Mouse (Mus musculus) midbrain, embryonic 14.5 days (tissue): ENCODE data around the gene Dock2. TPM values are rescaled to one million over a fixed set of nuclear protein-coding genes. Genes with fewer than 3 reads are reported as not detected.

ENCODE experiments used
- ATAC-seq: fragments of 200-750 bp; cut with Nextera tagmentation; 2 replicates; pipeline ENCODE4 v1.8.0; 2017; ENCODE audit warnings: moderate number of reproducible peaks, moderate library complexity; ENCODE audit not compliant: low FRiP score, low TSS enrichment
- DNase-seq: peaks from one replicate; pipeline ENCODE4 v3.0.0-alpha.2; 2015
- H3K27ac ChIP-seq: fragments of 300-500 bp; sonication (generic); replicated peaks from 2 replicates; pipeline ENCODE4 v1.5.1; 2014; ENCODE audit warnings: mild to moderate bottlenecking, low read depth, low read length, moderate library complexity
- H3K27me3 ChIP-seq: fragments of 300-500 bp; sonication (generic); 2 replicates; pipeline ENCODE4 v1.6.1; 2014; ENCODE audit warnings: low read length, control low read depth, mixed read lengths; ENCODE audit not compliant: control insufficient read depth, insufficient read depth
- H3K36me3 ChIP-seq: fragments of 300-500 bp; sonication (generic); 2 replicates; pipeline ENCODE4 v1.6.1; 2014; ENCODE audit warnings: low read length, control low read depth; ENCODE audit not compliant: control insufficient read depth, insufficient read depth
- H3K4me1 ChIP-seq: fragments of 300-500 bp; sonication (generic); 2 replicates; pipeline ENCODE4 v1.6.1; 2014; ENCODE audit warnings: mild to moderate bottlenecking, antibody characterized with exemption, low read length, control low read depth; ENCODE audit not compliant: control insufficient read depth, insufficient read depth
- H3K4me2 ChIP-seq: fragments of 300-500 bp; sonication (generic); 2 replicates; pipeline ENCODE4 v1.6.1; 2014; ENCODE audit warnings: mild to moderate bottlenecking, low read length, moderate library complexity
- H3K4me3 ChIP-seq: fragments of 300-500 bp; sonication (generic); replicated peaks from 2 replicates; pipeline ENCODE4 v1.5.1; 2014; ENCODE audit warnings: low read depth, low read length
- H3K9ac ChIP-seq: fragments of 300-500 bp; sonication (generic); replicated peaks from 2 replicates; pipeline ENCODE4 v1.6.1; 2014; ENCODE audit warnings: mild to moderate bottlenecking, low read length, moderate library complexity
- H3K9me3 ChIP-seq: fragments of 300-500 bp; sonication (generic); 2 replicates; pipeline ENCODE4 v1.6.1; 2016; ENCODE audit warnings: low read length, control low read depth, mixed read lengths; ENCODE audit not compliant: control insufficient read depth
- WGBS: fragments of 180-500 bp; shearing (Covaris S2); extraction: QIAGEN DNeasy Blood & Tissue Kit; methylation state at CpG from one replicate; pipeline ENCODE4 v1.1.7; 2014; 5-methylcytosine and 5-hydroxymethylcytosine counted together
- polyA plus RNA-seq: library from polyadenylated mRNA; unstranded; fragments of >200 nt; fragmentation: Nextera tagmentation; extraction: Ambion mirVana; gene quantifications from 2 replicates; pipeline ENCODE4 v1.2.1, GENCODE M21; 2014

Dock2 gene
- polyA plus RNA-seq, 1 experiment from 2014 or later: 0.51 TPM

- DNase-seq: no peak
- Histone ChIP-seq H3K9me3 (no peaks in the 10 kb centered on the region), H3K4me1 (no peaks in the 10 kb centered on the region), H3K4me3 (no peak overlapping the region), H3K36me3 (no peaks in the 10 kb centered on the region), H3K27ac (no peak overlapping the region), H3K9ac (no peak overlapping the region), H3K27me3 (no peaks in the 10 kb centered on the region), H3K4me2 (no peak overlapping the region)
- no peak for ATAC-seq
- WGBS: 89% methylated on average over 4 of the region's 4 CpGs
These were observed 411.5 kb downstream of the Dock2 start for GRCm38 (mm10) chr11:34372224-34372623.

- 30% methylated on average over 2 of the region's 2 CpGs for WGBS
- Histone ChIP-seq H3K4me2 (no peak overlapping the region), H3K36me3 (no peaks in the 10 kb centered on the region), H3K27ac (no peak overlapping the region), H3K4me3 (no peak overlapping the region), H3K27me3 (no peaks in the 10 kb centered on the region), H3K4me1 (peaks cover 15% of the 10 kb centered on the region), H3K9me3 (no peaks in the 10 kb centered on the region), H3K9ac (no peak overlapping the region; the same call in 1 of the 2 replicates)
- DNase-seq: peak; percentile 75
- ATAC-seq: no peak
These were observed 427.6 kb downstream of the Dock2 start for GRCm38 (mm10) chr11:34356109-34356508.

DNA sequence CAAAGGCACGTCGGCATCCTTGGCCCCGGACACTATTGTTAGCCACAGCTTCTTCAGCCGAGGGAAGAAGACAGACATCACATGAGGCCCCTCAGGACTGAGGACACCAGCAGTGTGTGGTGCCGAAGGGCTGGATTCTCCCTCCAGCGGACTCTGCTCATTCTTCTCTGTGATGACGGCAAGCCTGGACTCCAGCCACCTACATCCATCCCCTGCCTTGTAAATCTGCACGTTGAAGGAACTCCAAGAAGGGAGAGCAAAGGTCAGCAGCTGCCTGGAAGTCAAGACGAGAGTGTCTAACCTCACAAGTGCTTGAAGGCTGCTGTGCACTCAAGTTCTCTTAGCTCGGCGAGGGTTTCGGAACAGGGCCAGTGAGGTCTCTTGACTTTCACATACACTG, 428.3 kb downstream of the Dock2 start:
- Histone ChIP-seq H3K27me3 (no peaks in the 10 kb centered on the region), H3K4me2 (no peak overlapping the region), H3K9me3 (no peaks in the 10 kb centered on the region), H3K4me3 (no peak overlapping the region), H3K36me3 (no peaks in the 10 kb centered on the region), H3K9ac (no peak overlapping the region), H3K4me1 (peaks cover 15% of the 10 kb centered on the region), H3K27ac (no peak overlapping the region)
- ATAC-seq (no peak), DNase-seq (no peak)
- 67% methylated on average over 12 of the region's 12 CpGs for WGBS

DNA sequence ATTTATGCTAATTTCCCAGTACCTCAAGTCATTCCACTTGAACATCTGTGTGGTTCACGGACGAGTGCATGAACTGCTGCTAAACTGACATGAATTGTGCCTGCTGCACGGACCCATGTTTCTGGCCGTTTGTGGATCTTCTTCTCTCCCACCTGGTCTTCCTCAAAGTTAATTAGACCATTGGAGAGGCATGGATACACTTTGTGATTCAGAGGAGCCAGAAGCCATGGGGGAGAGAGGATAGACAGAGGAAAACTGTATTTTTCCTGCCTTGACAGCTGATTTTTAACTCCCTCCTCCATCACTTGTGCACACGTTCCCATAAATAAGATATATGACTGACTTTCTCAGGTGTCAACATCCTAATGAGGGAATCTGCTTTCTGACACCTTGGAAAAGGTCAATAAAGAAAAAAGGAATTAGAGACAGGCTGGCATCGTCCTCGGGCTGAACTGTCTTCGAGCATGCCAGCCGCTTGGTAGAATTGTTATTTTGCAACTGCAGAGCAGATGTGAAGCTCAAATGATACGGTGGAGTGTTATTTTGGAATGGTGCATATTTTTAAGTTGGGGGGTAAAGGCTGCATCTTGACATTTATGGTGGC, 434.1 kb downstream of the Dock2 start:
- Histone ChIP-seq H3K4me3 (no peak overlapping the region), H3K27me3 (no peaks in the 10 kb centered on the region), H3K36me3 (no peaks in the 10 kb centered on the region), H3K9me3 (no peaks in the 10 kb centered on the region), H3K27ac (0 out of 2 replicates have a peak overlapping the region, but pooled peaks have one; percentile 13), H3K4me2 (no peak overlapping the region), H3K4me1 (peaks cover 10% of the 10 kb centered on the region), H3K9ac (no peak overlapping the region)
- ATAC-seq (no peak), DNase-seq (no peak)
- 79% methylated on average over 10 of the region's 10 CpGs for WGBS

DNA sequence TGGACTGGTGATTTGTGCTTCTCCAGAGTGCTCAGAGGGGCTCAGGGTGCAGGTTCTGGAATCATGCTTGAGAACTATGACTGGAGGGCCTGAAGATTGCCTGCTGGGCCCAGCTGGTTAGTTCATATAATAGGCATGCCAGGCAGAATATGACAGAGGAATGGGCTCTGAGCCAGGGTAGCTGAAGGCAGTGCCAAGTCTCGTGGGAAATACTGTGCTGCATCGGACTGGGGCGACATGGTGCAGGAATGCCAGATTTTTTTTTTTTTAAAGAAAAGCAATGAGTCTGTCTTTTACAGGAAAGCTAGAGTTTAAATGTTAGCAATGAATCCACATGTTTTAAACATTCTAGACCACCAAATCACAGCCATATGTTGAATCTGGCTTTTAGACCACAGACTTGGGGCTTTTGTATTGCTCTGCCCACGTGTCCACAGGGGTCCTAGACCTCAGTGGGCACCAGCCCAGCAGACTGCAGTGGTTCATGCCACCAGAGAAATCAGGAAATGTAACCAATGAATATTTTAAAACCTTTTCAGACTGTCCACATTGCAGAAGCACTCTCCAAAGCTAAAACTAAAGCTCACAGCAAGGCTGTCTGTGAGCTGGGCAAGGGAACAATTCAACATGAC, 435.3 kb downstream of the Dock2 start:
- peak; percentile 67; the same call in 1 of the 2 replicates for ATAC-seq
- WGBS: 46% methylated on average over 4 of the region's 4 CpGs
- DNase-seq: peak; percentile 80
- Histone ChIP-seq H3K36me3 (no peaks in the 10 kb centered on the region), H3K9ac (no peak overlapping the region), H3K4me1 (peaks cover 20% of the 10 kb centered on the region), H3K27me3 (no peaks in the 10 kb centered on the region), H3K4me3 (no peak overlapping the region), H3K4me2 (no peak overlapping the region), H3K9me3 (no peaks in the 10 kb centered on the region), H3K27ac (0 out of 2 replicates have a peak overlapping the region, but pooled peaks have one; percentile 2)

DNA sequence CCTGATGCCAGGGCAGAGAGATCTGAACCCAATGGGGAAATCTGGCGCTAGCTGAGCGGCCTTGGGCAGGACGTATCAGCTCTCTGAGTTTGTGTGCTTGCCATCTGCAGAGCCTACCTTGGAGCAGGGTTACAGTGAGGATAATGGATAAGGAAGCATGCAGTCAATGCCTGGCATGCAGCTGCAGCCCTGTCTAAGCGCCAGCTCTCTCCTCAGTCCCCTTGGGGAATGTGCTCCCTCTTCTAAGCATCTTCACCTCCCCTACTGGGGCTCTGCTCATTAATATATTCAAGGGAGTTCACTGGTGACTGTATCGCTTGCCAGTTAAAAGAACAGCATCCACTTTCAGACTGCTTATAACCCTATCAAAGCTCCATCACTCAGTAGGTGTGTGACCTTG, 439.4 kb downstream of the Dock2 start:
- Histone ChIP-seq H3K9me3 (no peaks in the 10 kb centered on the region), H3K36me3 (no peaks in the 10 kb centered on the region), H3K4me2 (no peak overlapping the region), H3K27me3 (no peaks in the 10 kb centered on the region), H3K9ac (no peak overlapping the region), H3K27ac (peak overlapping the region; percentile 9; the same call in 1 of the 2 replicates), H3K4me1 (peaks cover 15% of the 10 kb centered on the region), H3K4me3 (no peak overlapping the region)
- 44% methylated on average over 5 of the region's 5 CpGs for WGBS
- peak; percentile 67 for DNase-seq
- peak; percentile 59; the same call in 1 of the 2 replicates for ATAC-seq

DNA sequence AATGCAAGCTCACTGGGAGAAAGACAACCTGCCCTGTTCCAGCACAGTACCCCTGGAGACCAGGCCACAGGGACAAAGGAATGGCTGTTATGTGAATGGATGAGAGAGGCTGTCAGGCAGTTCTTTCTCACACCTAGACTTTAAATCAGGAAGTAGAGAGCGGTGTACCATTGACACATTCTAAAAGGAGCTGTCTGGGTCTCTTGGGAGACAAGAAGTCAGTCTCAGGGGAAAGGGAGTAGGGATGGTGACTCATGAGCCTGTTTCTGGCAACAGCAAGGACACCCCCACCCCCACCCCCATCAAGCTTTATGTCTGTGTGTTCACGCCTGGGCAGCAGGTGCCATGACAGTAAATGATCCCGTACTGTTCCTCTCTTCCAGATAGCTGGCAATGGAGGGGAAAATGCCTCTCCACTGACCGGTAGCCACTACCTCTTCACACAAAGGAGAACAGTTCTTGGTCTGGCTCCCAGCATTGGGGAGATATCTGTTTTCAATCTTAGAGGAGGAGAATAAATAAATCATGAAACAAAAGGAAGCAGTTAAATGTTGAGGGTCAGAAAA, 439.9 kb downstream of the Dock2 start:
- Histone ChIP-seq H3K4me2 (no peak overlapping the region), H3K9me3 (no peaks in the 10 kb centered on the region), H3K4me3 (no peak overlapping the region), H3K4me1 (peaks cover 12% of the 10 kb centered on the region), H3K27ac (peak overlapping the region; percentile 9; the same call in 1 of the 2 replicates), H3K36me3 (no peaks in the 10 kb centered on the region), H3K9ac (no peak overlapping the region), H3K27me3 (no peaks in the 10 kb centered on the region)
- DNase-seq: no peak
- no peak for ATAC-seq
- 67% methylated on average over 4 of the region's 4 CpGs for WGBS

DNA sequence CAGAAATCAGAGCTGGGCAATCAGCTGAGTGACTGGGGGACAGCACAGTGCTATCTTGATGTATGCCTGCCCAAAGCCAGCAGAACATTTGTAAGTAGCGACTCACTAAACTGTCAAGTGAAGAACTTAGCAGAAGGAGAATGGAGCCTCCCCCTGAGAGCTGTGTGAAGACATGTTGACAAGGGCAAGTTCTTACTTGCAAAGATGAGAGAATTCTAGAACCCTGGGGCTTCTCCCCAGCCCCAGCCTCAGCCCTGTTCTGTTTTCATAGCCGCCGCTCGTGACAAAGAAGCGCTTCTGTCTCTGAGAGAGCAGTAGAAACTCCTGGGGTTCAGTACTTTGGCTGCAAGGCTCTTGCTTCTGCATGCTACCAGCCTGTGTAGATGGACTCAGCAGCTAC, 444.0 kb downstream of the Dock2 start:
- no peak overlapping the region for H3K4me3 ChIP-seq

More for the DNA sequence above, 444.0 kb downstream of the Dock2 start:
- Histone ChIP-seq H3K9me3 (no peaks in the 10 kb centered on the region), H3K36me3 (no peaks in the 10 kb centered on the region), H3K27ac (no peak overlapping the region), H3K4me2 (no peak overlapping the region), H3K9ac (no peak overlapping the region), H3K4me1 (peaks cover 12% of the 10 kb centered on the region), H3K27me3 (no peaks in the 10 kb centered on the region)
- DNase-seq (no peak), ATAC-seq (no peak)
- 79% methylated on average over 5 of the region's 5 CpGs for WGBS
